Mouse (Mus musculus): Measurements from ENCODE around the gene Abi3bp.

Gene Abi3bp

GRCm38 (mm10) chr16:56696448-56696847 lies 218.8 kb downstream of the Abi3bp start:
- no peak for DNase-seq

- DNase-seq, result no peak
Observed at GRCm38 (mm10) chr16:56700898-56701297, 223.2 kb downstream of the Abi3bp start.

GRCm38 (mm10) chr16:56705731-56706130 lies 228.1 kb downstream of the Abi3bp start:
- no peak for DNase-seq

- DNase-seq, result no peak
Observed at GRCm38 (mm10) chr16:56710071-56710470, 232.4 kb downstream of the Abi3bp start.

- DNase-seq, result no peak
Observed at GRCm38 (mm10) chr16:56715608-56716007, 237.9 kb downstream of the Abi3bp start.

GRCm38 (mm10) chr16:56716557-56717179 lies 239.0 kb downstream of the Abi3bp start:
- peak; percentile 8 for DNase-seq

- DNase-seq, result peak; percentile 99
Observed at GRCm38 (mm10) chr16:56717224-56718200, 239.8 kb downstream of the Abi3bp start, which contains the start of gene Tfg. Tfg (minus strand) TSS chr16:56717450.

GRCm38 (mm10) chr16:56719031-56719430 lies 241.4 kb downstream of the Abi3bp start:
- DNase-seq, result no peak

- no peak for DNase-seq
Observed at GRCm38 (mm10) chr16:56722357-56722756, 244.7 kb downstream of the Abi3bp start.

GRCm38 (mm10) chr16:56724927-56725326 lies 247.2 kb downstream of the Abi3bp start:
- no peak for DNase-seq

- DNase-seq, result no peak
Observed at GRCm38 (mm10) chr16:56729060-56729459, 251.4 kb downstream of the Abi3bp start.
